Mouse (Mus musculus): ENCODE measurements around the gene Cryba2. TPM values are rescaled to one million over a fixed set of nuclear protein-coding genes. Genes with fewer than 3 reads are reported as not detected.

The Cryba2 gene
- total and polyA plus RNA-seq, 2 experiments from 2014 or later = not detected

DNA sequence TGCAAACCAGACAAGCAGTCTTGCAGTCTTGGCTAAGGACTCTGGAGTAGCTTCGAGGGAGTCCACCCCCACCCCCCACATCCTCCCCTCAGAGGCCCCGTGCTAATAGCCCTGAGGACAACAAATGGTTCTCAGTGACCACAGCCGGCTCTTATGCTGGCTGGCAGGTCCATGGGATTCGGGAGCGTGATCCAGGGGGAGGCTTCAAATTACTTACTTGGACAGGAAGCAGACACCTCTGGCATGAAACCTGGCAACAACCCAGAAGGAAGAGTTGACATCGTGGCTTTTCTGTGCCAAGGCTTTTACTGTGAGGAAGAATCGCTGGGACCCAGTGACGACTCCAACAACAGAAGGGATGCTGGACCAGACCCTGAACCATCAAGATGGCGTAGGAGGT, 46.6 kb downstream of the Cryba2 start:
- H3K4me2 ChIP-seq (ENCODE audit: low read depth) = no peak overlapping the region
- H3K27me3 ChIP-seq (ENCODE audit: insufficient read depth, low read length) = no peaks in the 10 kb centered on the region
- H3K36me3 ChIP-seq (ENCODE audit: insufficient read depth) = no peaks in the 10 kb centered on the region
- H3K9me3 ChIP-seq (ENCODE audit: low read length) = no peaks in the 10 kb centered on the region
- H3K9ac ChIP-seq = no peak overlapping the region
- no peak for TF ChIP-seq CTCF (IDR thresholded peaks at IDR 0.05; ENCODE audit: low read depth)
- H3K27ac ChIP-seq (ENCODE audit: low read depth, low read length) = no peak overlapping the region
- DNase-seq = no peak
- no peak overlapping the region for H3K4me3 ChIP-seq (ENCODE audit: low read depth, low read length)
- 44% methylated on average over 9 of the region's 9 CpGs for WGBS
- ATAC-seq = no peak
- no peaks in the 10 kb centered on the region for H3K4me1 ChIP-seq (ENCODE audit: insufficient read depth)

DNA sequence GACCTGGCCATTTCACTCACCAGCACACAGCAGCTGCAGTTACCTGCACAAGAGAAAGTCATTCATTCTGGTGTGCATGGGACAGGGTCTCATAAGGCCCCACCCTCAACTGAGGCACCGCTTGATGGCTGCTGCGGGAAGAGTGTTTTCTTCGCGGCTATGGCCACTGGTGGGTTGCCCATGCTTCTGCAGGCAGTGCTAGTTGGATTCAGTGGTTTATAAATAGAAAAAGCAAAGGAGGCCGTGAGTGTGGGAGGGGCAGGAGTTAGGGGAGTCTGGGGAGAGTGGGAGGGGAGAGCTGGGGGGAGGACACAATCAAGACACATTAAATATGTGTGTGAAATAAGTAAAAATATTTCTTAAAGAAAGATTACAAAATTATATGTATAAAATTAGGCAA, 49.9 kb downstream of the Cryba2 start:
- no peak for ATAC-seq
- TF ChIP-seq CTCF (IDR thresholded peaks at IDR 0.05; ENCODE audit: low read depth) = no peak
- DNase-seq = no peak
- Histone ChIP-seq H3K4me2 (ENCODE audit: low read depth) (no peak overlapping the region), H3K4me1 (ENCODE audit: insufficient read depth) (no peaks in the 10 kb centered on the region), H3K9me3 (ENCODE audit: low read length) (no peaks in the 10 kb centered on the region), H3K27me3 (ENCODE audit: insufficient read depth, low read length) (no peaks in the 10 kb centered on the region), H3K9ac (no peak overlapping the region), H3K4me3 (ENCODE audit: low read depth, low read length) (no peak overlapping the region), H3K27ac (ENCODE audit: low read depth, low read length) (no peak overlapping the region), H3K36me3 (ENCODE audit: insufficient read depth) (no peaks in the 10 kb centered on the region)
- 83% methylated on average over 5 of the region's 5 CpGs for whole genome bisulfite sequencing

MicroRNA genes within 50 kb of the gene (microRNA counts, 519-probe panel; counts per million panel counts)
- not detected for microRNA mmu-miR-375

Small RNAs within 50 kb of the gene (microRNA-seq; reads per million reads assigned to microRNA genes)
- 347 to 375 reads per million in 2 experiments for gene Mir375

Other genes starting within 250 kb of the Cryba2 start
- 18.9 and 31.3 TPM in 2 replicates for gene Ttll4, start 231.4 kb downstream of the Cryba2 start, total RNA-seq (2014; rRNA removed)
- 2.2 and 4.5 TPM in 2 replicates for gene Ttll4, start 231.4 kb downstream of the Cryba2 start, polyA plus RNA-seq (2015; fragmentation: Nextera tagmentation; extraction: Ambion mirVana)
- gene Cyp27a1, start 179.6 kb downstream of the Cryba2 start, total RNA-seq (2014; rRNA removed) = 1.3 and 1.6 TPM in 2 replicates
- 1.5 and 1.6 TPM in 2 replicates for gene Cyp27a1, start 179.6 kb downstream of the Cryba2 start, polyA plus RNA-seq (2015; fragmentation: Nextera tagmentation; extraction: Ambion mirVana)
- gene Prkag3, start 143.9 kb downstream of the Cryba2 start, total RNA-seq (2014; rRNA removed) = 0.23 TPM in 1 of 2 replicates, not detected in the other
- gene Prkag3, start 143.9 kb downstream of the Cryba2 start, polyA plus RNA-seq (2015; fragmentation: Nextera tagmentation; extraction: Ambion mirVana) = not detected in 2 replicates
- gene Wnt6, start 121.3 kb downstream of the Cryba2 start, total RNA-seq (2014; rRNA removed) = 6.1 and 7.2 TPM in 2 replicates
- 3.8 and 4.6 TPM in 2 replicates for gene Wnt6, start 121.3 kb downstream of the Cryba2 start, polyA plus RNA-seq (2015; fragmentation: Nextera tagmentation; extraction: Ambion mirVana)
- gene Wnt10a, start 101.6 kb downstream of the Cryba2 start, total RNA-seq (2014; rRNA removed) = 0.15 and 0.19 TPM in 2 replicates
- 0.21 and 0.23 TPM in 2 replicates for gene Wnt10a, start 101.6 kb downstream of the Cryba2 start, polyA plus RNA-seq (2015; fragmentation: Nextera tagmentation; extraction: Ambion mirVana)
- 24.2 and 27.2 TPM in 2 replicates for gene Cdk5r2, start 38.2 kb downstream of the Cryba2 start, total RNA-seq (2014; rRNA removed)
- gene Cdk5r2, start 38.2 kb downstream of the Cryba2 start, polyA plus RNA-seq (2015; fragmentation: Nextera tagmentation; extraction: Ambion mirVana) = 9.7 and 10.0 TPM in 2 replicates
- gene Fev, start 7.7 kb downstream of the Cryba2 start, total RNA-seq (2014; rRNA removed) = not detected in 2 replicates
- not detected in 2 replicates for gene Fev, start 7.7 kb downstream of the Cryba2 start, polyA plus RNA-seq (2015; fragmentation: Nextera tagmentation; extraction: Ambion mirVana)
- gene Cfap65, start 42.5 kb upstream of the Cryba2 start, total RNA-seq (2014; rRNA removed) = 2.1 and 3.4 TPM in 2 replicates
- gene Cfap65, start 42.5 kb upstream of the Cryba2 start, polyA plus RNA-seq (2015; fragmentation: Nextera tagmentation; extraction: Ambion mirVana) = 0.52 and 1.1 TPM in 2 replicates
- 0.08 and 0.29 TPM in 2 replicates for gene Ihh, start 58.5 kb upstream of the Cryba2 start, total RNA-seq (2014; rRNA removed)
- 0.11 and 0.19 TPM in 2 replicates for gene Ihh, start 58.5 kb upstream of the Cryba2 start, polyA plus RNA-seq (2015; fragmentation: Nextera tagmentation; extraction: Ambion mirVana)
- gene Nhej1, start 232.1 kb upstream of the Cryba2 start, total RNA-seq (2014; rRNA removed) = 3.6 and 4.2 TPM in 2 replicates
- gene Nhej1, start 232.1 kb upstream of the Cryba2 start, polyA plus RNA-seq (2015; fragmentation: Nextera tagmentation; extraction: Ambion mirVana) = 3.9 and 4.9 TPM in 2 replicates
- gene Slc23a3, start 240.7 kb upstream of the Cryba2 start, total RNA-seq (2014; rRNA removed) = not detected in 2 replicates
- gene Slc23a3, start 240.7 kb upstream of the Cryba2 start, polyA plus RNA-seq (2015; fragmentation: Nextera tagmentation; extraction: Ambion mirVana) = not detected in 2 replicates
- gene Cnppd1, start 249.6 kb upstream of the Cryba2 start, total RNA-seq (2014; rRNA removed) = 47.1 and 50.3 TPM in 2 replicates
- 57.3 and 58.3 TPM in 2 replicates for gene Cnppd1, start 249.6 kb upstream of the Cryba2 start, polyA plus RNA-seq (2015; fragmentation: Nextera tagmentation; extraction: Ambion mirVana)
- gene Retreg2, start 249.6 kb upstream of the Cryba2 start, total RNA-seq (2014; rRNA removed) = 141 and 181 TPM in 2 replicates
- 108 and 121 TPM in 2 replicates for gene Retreg2, start 249.6 kb upstream of the Cryba2 start, polyA plus RNA-seq (2015; fragmentation: Nextera tagmentation; extraction: Ambion mirVana)